Mouse (Mus musculus): ENCODE results near the gene Irf2.

DNA sequence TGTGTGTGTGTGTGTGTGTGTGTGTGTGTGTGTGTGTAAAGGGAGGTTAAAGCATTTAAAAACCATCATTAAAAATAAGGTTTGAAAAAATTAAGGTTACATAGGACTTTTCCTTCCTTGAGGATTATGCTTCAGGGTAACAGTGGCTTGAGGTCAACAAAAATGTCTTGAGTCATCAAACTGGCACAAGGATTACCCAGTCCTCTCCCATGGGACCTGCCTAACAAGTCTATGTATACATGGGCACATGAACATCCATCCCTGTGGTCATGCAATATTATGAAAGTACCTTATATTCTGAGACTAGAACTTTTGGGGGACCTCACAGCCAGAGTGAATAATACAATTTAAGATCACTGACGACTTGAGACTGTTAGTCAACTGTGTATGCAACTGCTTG is 125.9 kb downstream of the Irf2 start:
- no peak for TF ChIP-seq CTCF (IDR thresholded peaks at IDR 0.05; ENCODE audit: low read depth)
- no peak for TF ChIP-seq EP300 (optimal IDR thresholded peaks at IDR 0.05)
